Mouse (Mus musculus) liver, embryonic 12.5 days (tissue): ENCODE measurements around the gene Npc1l1. TPM values are rescaled to one million over a fixed set of nuclear protein-coding genes. Genes with fewer than 3 reads are reported as not detected.

Source experiments
- polyA plus RNA-seq: library from polyadenylated mRNA; unstranded; fragments of >200 nt; fragmentation: Nextera tagmentation; extraction: Ambion mirVana; gene quantifications from 2 replicates; pipeline ENCODE4 v1.2.1, GENCODE M21; 2016

The Npc1l1 gene
- polyA plus RNA-seq, 1 experiment from 2014 or later, result 0.21 TPM

Other genes starting within 250 kb of the Npc1l1 start
- 0.19 and 0.43 TPM in 2 replicates for gene Camk2b, start 163.8 kb downstream of the Npc1l1 start, polyA plus RNA-seq
- 0.08 and 0.21 TPM in 2 replicates for gene A730071L15Rik, start 30.1 kb downstream of the Npc1l1 start, polyA plus RNA-seq
- 20.9 and 21.7 TPM in 2 replicates for gene Nudcd3, start 29.7 kb downstream of the Npc1l1 start, polyA plus RNA-seq
- gene Ddx56, start 37.6 kb upstream of the Npc1l1 start, polyA plus RNA-seq, result 94.9 and 98.2 TPM in 2 replicates
- gene Tmed4, start 44.7 kb upstream of the Npc1l1 start, polyA plus RNA-seq, result 45.6 and 46.4 TPM in 2 replicates
- 119 and 123 TPM in 2 replicates for gene Ogdh, start 61.5 kb upstream of the Npc1l1 start, polyA plus RNA-seq
- gene Zmiz2, start 158.9 kb upstream of the Npc1l1 start, polyA plus RNA-seq, result 5.6 and 6.7 TPM in 2 replicates
- gene Ppia, start 185.3 kb upstream of the Npc1l1 start, polyA plus RNA-seq, result 3,798 and 3,900 TPM in 2 replicates
- 121 and 125 TPM in 2 replicates for gene H2afv, start 214.3 kb upstream of the Npc1l1 start, polyA plus RNA-seq
- 11.2 and 11.6 TPM in 2 replicates for gene Purb, start 245.8 kb upstream of the Npc1l1 start, polyA plus RNA-seq